Mouse (Mus musculus) heart, embryonic 13.5 days (tissue): ENCODE data around the gene Cables2. TPM values are rescaled to one million over a fixed set of nuclear protein-coding genes. Genes with fewer than 3 reads are reported as not detected.

ENCODE experiments used
- ATAC-seq: fragments of 200-750 bp; cut with Nextera tagmentation; 2 replicates; pipeline ENCODE4 v1.8.0; 2017; ENCODE audit warnings: moderate TSS enrichment; ENCODE audit not compliant: insufficient number of reproducible peaks, low FRiP score, low TSS enrichment; ENCODE audit errors: extremely low read depth
- H3K27ac ChIP-seq: fragments of 300-500 bp; sonication (generic); replicated peaks from 2 replicates; pipeline ENCODE4 v1.5.1; 2015; ENCODE audit warnings: moderate library complexity, mild to moderate bottlenecking, inconsistent platforms
- H3K27me3 ChIP-seq: fragments of 300-500 bp; sonication (generic); replicated peaks from 2 replicates; pipeline ENCODE4 v1.6.1; 2015; ENCODE audit warnings: mild to moderate bottlenecking, inconsistent platforms
- H3K36me3 ChIP-seq: fragments of 300-500 bp; sonication (generic); 2 replicates; pipeline ENCODE4 v1.6.1; 2015; ENCODE audit warnings: mild to moderate bottlenecking, inconsistent platforms
- H3K4me1 ChIP-seq: fragments of 300-500 bp; sonication (generic); 2 replicates; pipeline ENCODE4 v1.6.1; 2015; ENCODE audit warnings: inconsistent platforms
- H3K4me2 ChIP-seq: fragments of 300-500 bp; sonication (generic); 2 replicates; pipeline ENCODE4 v1.6.1; 2015; ENCODE audit warnings: inconsistent platforms, mild to moderate bottlenecking, moderate library complexity
- H3K4me3 ChIP-seq: fragments of 300-500 bp; sonication (generic); 2 replicates; pipeline ENCODE4 v1.5.1; 2015; ENCODE audit warnings: moderate library complexity, mild to moderate bottlenecking, inconsistent platforms
- H3K9ac ChIP-seq: fragments of 300-500 bp; sonication (generic); 2 replicates; pipeline ENCODE4 v1.6.1; 2015; ENCODE audit warnings: inconsistent platforms, mild to moderate bottlenecking, moderate library complexity
- H3K9me3 ChIP-seq: fragments of 300-500 bp; sonication (generic); 2 replicates; pipeline ENCODE4 v1.6.1; 2016; ENCODE audit warnings: inconsistent platforms
- WGBS: fragments of 180-500 bp; shearing (Covaris S2); methylation state at CpG from one replicate; pipeline ENCODE4 v1.1.7; 2015; ENCODE audit warnings: mixed read lengths; 5-methylcytosine and 5-hydroxymethylcytosine counted together
- polyA plus RNA-seq: library from polyadenylated mRNA; unstranded; fragments of >200 nt; fragmentation: Nextera tagmentation; extraction: Ambion mirVana; gene quantifications from 2 replicates; pipeline ENCODE4 v1.2.1, GENCODE M21; 2015

Cables2 gene
- polyA plus RNA-seq, 1 experiment from 2014 or later = 9.3 TPM

- Histone ChIP-seq H3K9ac (no peak overlapping the region), H3K4me3 (no peak overlapping the region), H3K4me1 (peaks cover 16% of the 10 kb centered on the region), H3K4me2 (no peak overlapping the region), H3K27me3 (no peaks in the 10 kb centered on the region), H3K36me3 (no peaks in the 10 kb centered on the region), H3K9me3 (no peaks in the 10 kb centered on the region), H3K27ac (no peak overlapping the region)
- ATAC-seq = no peak
- WGBS = 50% methylated on average over 12 of the region's 12 CpGs
Measured at GRCm38 (mm10) chr2:180303468-180303867, 30.2 kb upstream of the Cables2 start.

DNA sequence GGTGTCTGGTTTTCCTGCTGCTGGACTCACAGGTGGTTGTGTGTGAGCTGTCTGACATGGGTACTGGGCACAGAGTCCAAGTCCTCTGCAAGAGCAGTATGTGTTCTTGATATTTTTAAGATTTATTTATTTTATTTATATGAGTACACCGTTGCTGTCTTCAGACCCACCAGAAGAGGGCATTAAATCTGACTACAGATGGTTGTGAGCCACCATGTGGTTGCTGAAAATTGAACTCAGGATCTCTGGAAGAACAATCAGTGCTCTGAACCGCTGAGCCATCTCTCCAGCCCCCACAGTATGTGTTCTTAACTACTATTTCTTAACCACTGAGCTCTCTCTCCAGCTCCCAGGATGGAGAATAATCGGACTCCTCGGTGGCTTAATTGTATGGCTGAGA is 28.9 kb upstream of the Cables2 start:
- no peak for ATAC-seq
- Histone ChIP-seq H3K27me3 (no peaks in the 10 kb centered on the region), H3K9me3 (no peaks in the 10 kb centered on the region), H3K4me3 (no peak overlapping the region), H3K36me3 (no peaks in the 10 kb centered on the region), H3K27ac (no peak overlapping the region), H3K9ac (no peak overlapping the region), H3K4me2 (no peak overlapping the region), H3K4me1 (peaks cover 16% of the 10 kb centered on the region)
- WGBS = 82% methylated on average over 4 of the region's 4 CpGs

GRCm38 (mm10) chr2:180300771-180301170 is 27.5 kb upstream of the Cables2 start:
- no peak overlapping the region for H3K27ac ChIP-seq
- 23% methylated on average over 5 of the region's 5 CpGs for WGBS
- H3K36me3 ChIP-seq = no peaks in the 10 kb centered on the region
- H3K4me1 ChIP-seq = peaks cover 13% of the 10 kb centered on the region
- H3K27me3 ChIP-seq = no peaks in the 10 kb centered on the region
- no peak overlapping the region for H3K4me2 ChIP-seq
- no peak overlapping the region for H3K4me3 ChIP-seq
- ATAC-seq = no peak
- H3K9me3 ChIP-seq = no peaks in the 10 kb centered on the region
- no peak overlapping the region for H3K9ac ChIP-seq

DNA sequence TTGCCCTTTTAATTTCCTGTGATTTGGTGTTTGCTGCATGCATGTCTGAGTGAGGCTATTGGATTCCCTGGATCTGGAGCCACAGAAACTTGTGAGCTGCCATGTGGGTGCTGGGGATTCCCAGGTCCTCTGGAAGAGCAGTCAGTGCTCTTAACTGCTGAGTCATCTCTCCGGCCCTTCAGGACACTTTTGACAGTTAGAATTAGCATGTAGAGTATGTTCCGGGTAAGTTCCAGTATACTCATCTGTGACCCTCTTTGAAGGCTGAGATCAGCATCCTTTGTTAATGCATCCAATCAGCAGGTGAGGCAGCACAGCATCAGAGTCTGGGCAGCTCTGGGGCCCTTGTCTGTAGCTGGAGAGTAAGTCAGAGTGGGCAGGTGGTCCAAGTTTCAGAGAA is 27.0 kb upstream of the Cables2 start:
- no peak for ATAC-seq
- Histone ChIP-seq H3K36me3 (no peaks in the 10 kb centered on the region), H3K27me3 (no peaks in the 10 kb centered on the region), H3K4me2 (no peak overlapping the region), H3K4me1 (peaks cover 13% of the 10 kb centered on the region), H3K4me3 (no peak overlapping the region), H3K9me3 (no peaks in the 10 kb centered on the region), H3K27ac (no peak overlapping the region), H3K9ac (no peak overlapping the region)
- WGBS = 36% methylated on average over 2 of the region's 2 CpGs

DNA sequence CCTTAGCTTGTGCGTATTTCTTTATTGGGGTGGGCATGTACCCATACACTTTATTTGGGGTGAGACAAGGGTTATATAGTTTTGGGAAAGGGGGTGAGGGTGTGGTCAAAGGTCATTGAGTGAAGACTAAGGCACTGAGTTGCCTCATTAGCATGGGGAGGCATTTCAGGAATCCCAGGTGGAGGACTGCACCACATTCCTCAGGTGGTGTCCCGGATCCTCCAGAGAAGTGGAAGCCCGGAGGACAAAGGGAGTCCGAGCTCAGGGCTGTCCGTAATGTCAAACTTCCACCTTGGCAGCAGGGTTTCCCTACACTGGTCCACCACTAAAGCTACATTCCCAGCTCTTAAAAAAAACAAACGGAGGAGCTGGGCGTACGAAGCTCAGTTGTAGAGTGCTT is 19.6 kb upstream of the Cables2 start:
- no peak for ATAC-seq
- Histone ChIP-seq H3K27ac (no peak overlapping the region), H3K36me3 (no peaks in the 10 kb centered on the region), H3K4me1 (peaks cover 29% of the 10 kb centered on the region), H3K27me3 (no peaks in the 10 kb centered on the region), H3K9me3 (no peaks in the 10 kb centered on the region), H3K9ac (no peak overlapping the region), H3K4me3 (no peak overlapping the region), H3K4me2 (no peak overlapping the region)
- 62% methylated on average over 8 of the region's 8 CpGs for WGBS

DNA sequence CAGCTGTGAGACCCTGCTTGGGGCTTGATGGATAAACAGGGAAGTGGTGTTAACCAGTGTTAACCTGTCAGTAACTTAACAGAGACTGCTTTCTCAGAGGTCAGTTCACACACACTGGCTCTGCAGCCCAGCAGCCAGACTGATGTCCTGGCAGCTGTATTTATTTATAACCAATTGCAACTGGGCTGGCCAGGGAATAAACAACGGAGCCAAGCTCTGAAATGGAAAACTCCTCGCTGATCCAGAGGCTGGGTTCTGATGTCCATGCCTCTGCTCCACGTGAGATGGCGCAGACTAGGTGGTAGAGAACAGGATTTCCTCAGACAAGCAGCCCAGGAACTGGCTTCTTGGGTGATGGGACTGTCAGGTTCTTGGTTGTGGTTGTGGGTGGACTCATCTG is 18.7 kb upstream of the Cables2 start:
- H3K4me1 ChIP-seq = peaks cover 29% of the 10 kb centered on the region
- no peak overlapping the region for H3K4me3 ChIP-seq
- 61% methylated on average over 4 of the region's 4 CpGs for WGBS
- H3K9me3 ChIP-seq = no peaks in the 10 kb centered on the region
- no peak overlapping the region for H3K27ac ChIP-seq
- no peak for ATAC-seq
- H3K36me3 ChIP-seq = no peaks in the 10 kb centered on the region
- no peak overlapping the region for H3K4me2 ChIP-seq
- H3K9ac ChIP-seq = 0 out of 2 replicates have a peak overlapping the region, but pooled peaks have one; percentile 19
- H3K27me3 ChIP-seq = no peaks in the 10 kb centered on the region

GRCm38 (mm10) chr2:180291566-180291965 is 18.3 kb upstream of the Cables2 start:
- no peaks in the 10 kb centered on the region for H3K27me3 ChIP-seq
- no peaks in the 10 kb centered on the region for H3K9me3 ChIP-seq
- H3K4me1 ChIP-seq = peaks cover 29% of the 10 kb centered on the region
- no peaks in the 10 kb centered on the region for H3K36me3 ChIP-seq
- H3K4me2 ChIP-seq = no peak overlapping the region
- H3K9ac ChIP-seq = no peak overlapping the region
- no peak for ATAC-seq
- H3K4me3 ChIP-seq = no peak overlapping the region
- WGBS = 67% methylated on average over 5 of the region's 5 CpGs
- no peak overlapping the region for H3K27ac ChIP-seq

- Histone ChIP-seq H3K4me3 (no peak overlapping the region), H3K9me3 (no peaks in the 10 kb centered on the region), H3K27me3 (no peaks in the 10 kb centered on the region), H3K9ac (0 out of 2 replicates have a peak overlapping the region, but pooled peaks have one; percentile 42), H3K27ac (no peak overlapping the region), H3K36me3 (no peaks in the 10 kb centered on the region), H3K4me2 (0 out of 2 replicates have a peak overlapping the region, but pooled peaks have one; percentile 3), H3K4me1 (peaks cover 29% of the 10 kb centered on the region)
- 17% methylated on average over 6 of the region's 6 CpGs for WGBS
- no peak for ATAC-seq
Measured at GRCm38 (mm10) chr2:180290503-180290902, 17.2 kb upstream of the Cables2 start.

- Histone ChIP-seq H3K4me2 (0 out of 2 replicates have a peak within 1 kb of the TSS, but pooled peaks have one; percentile 3), H3K9me3 (no peaks in the 10 kb centered on the region), H3K27ac (no peak within 1 kb of the TSS), H3K4me3 (no peak within 1 kb of the TSS), H3K36me3 (no peaks in the 10 kb centered on the region), H3K9ac (0 out of 2 replicates have a peak within 1 kb of the TSS, but pooled peaks have one; percentile 42), H3K27me3 (no peaks in the 10 kb centered on the region), H3K4me1 (peaks cover 29% of the 10 kb centered on the region)
- 48% methylated on average over 16 of the region's 16 CpGs for WGBS
- no peak for ATAC-seq
Measured at GRCm38 (mm10) chr2:180289440-180290108, 16.3 kb upstream of the Cables2 start, which contains the start of gene Rbbp8nl. Gene Rbbp8nl, minus strand, starts transcription at chr2:180289879.

DNA sequence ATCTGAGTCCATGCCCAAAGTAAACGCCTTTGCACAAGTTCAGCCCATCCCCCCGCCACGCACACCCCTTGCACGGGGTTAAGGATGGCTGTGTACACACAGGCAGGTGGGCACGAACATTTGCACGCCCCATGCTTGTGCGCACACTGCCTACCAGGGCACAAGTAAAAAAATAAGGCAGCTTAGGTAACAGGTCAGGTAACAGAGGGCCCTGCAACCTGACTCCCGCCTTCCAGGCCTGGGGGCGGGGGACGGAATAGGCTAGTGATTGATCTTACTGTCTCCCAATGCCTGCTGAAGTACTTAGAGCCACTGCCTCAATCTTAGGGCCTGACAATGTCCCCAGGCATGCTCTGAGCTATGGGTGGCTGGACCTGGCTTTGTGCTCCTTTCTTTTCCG is 15.7 kb upstream of the Cables2 start:
- no peak overlapping the region for H3K4me2 ChIP-seq
- peaks cover 29% of the 10 kb centered on the region for H3K4me1 ChIP-seq

GRCm38 (mm10) chr2:180279321-180279720 is 6.0 kb upstream of the Cables2 start:
- Histone ChIP-seq H3K27ac (no peak overlapping the region), H3K9ac (no peak overlapping the region), H3K4me3 (no peak overlapping the region), H3K4me1 (peaks cover 25% of the 10 kb centered on the region), H3K4me2 (no peak overlapping the region), H3K27me3 (no peaks in the 10 kb centered on the region), H3K36me3 (no peaks in the 10 kb centered on the region), H3K9me3 (no peaks in the 10 kb centered on the region)
- no peak for ATAC-seq
- 84% methylated on average over 8 of the region's 8 CpGs for WGBS

More for the DNA sequence above, 15.7 kb upstream of the Cables2 start:
- Histone ChIP-seq H3K4me3 (no peak overlapping the region), H3K9ac (no peak overlapping the region), H3K27me3 (no peaks in the 10 kb centered on the region), H3K27ac (no peak overlapping the region), H3K9me3 (no peaks in the 10 kb centered on the region), H3K36me3 (no peaks in the 10 kb centered on the region)
- ATAC-seq = no peak
- 62% methylated on average over 11 of the region's 11 CpGs for WGBS

DNA sequence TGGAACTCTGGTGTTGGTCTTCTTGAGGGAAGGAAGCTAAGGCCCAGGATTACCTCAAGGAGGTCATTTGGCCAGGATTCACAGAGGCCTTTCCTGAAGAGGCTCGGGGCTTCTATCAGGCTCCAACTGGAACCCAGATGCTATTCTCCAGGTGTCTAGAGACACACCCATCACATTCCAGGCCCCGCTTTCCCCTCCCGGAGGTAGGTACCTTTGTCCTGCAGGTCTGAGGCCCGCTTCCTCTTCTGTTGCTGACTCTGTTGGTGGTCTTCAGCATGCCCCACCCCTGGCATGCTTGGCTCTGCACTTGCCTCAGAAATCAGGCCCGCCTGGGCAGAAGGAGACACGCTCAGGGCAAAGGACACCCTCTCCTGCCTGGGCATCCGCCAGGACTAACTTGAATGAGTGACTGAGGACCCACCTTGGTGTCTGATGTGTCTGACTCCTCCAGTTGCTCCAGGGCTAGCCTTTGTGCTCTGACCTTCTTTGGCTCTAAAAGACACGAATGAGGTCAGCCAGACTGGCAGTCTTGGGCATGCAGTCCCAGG is 4.6 kb upstream of the Cables2 start:
- H3K27ac ChIP-seq = no peak overlapping the region
- no peak for ATAC-seq
- no peak overlapping the region for H3K9ac ChIP-seq
- no peaks in the 10 kb centered on the region for H3K36me3 ChIP-seq
- H3K27me3 ChIP-seq = no peaks in the 10 kb centered on the region
- WGBS = 76% methylated on average over 8 of the region's 8 CpGs
- no peaks in the 10 kb centered on the region for H3K9me3 ChIP-seq
- no peak overlapping the region for H3K4me3 ChIP-seq
- no peak overlapping the region for H3K4me2 ChIP-seq
- H3K4me1 ChIP-seq = peaks cover 32% of the 10 kb centered on the region
